Mouse (Mus musculus): ENCODE measurements around the gene Erp29. TPM values are rescaled to one million over a fixed set of nuclear protein-coding genes. Genes with fewer than 3 reads are reported as not detected.

The Erp29 gene
- polyA plus RNA-seq, 1 experiment: 365 TPM

- Histone ChIP-seq H3K4me1 (ENCODE audit: control insufficient read depth, insufficient read depth, low read length) (peaks cover 32% of the 10 kb centered on the region), H3K27ac (ENCODE audit: insufficient read depth, low read depth, low read length) (peak overlapping the region; percentile 67), H3K4me3 (ENCODE audit: insufficient read depth, low read length) (peak overlapping the region; percentile 70)
- TF ChIP-seq POLR2A (IDR thresholded peaks at IDR 0.05; ENCODE audit: borderline replicate concordance, low read depth, low read length) (no peak), CTCF (IDR thresholded peaks at IDR 0.05; ENCODE audit: low read depth, low read length) (no peak)
Measured at GRCm38 (mm10) chr5:121383857-121384756, 68.2 kb downstream of the Erp29 start.

GRCm38 (mm10) chr5:121380692-121381091 is 71.6 kb downstream of the Erp29 start:
- peaks cover 20% of the 10 kb centered on the region for H3K4me1 ChIP-seq (ENCODE audit: control insufficient read depth, insufficient read depth, low read length)
- peak; percentile 14; the same call in 1 of the 2 replicates for TF ChIP-seq CTCF (IDR thresholded peaks at IDR 0.05; ENCODE audit: low read depth, low read length)
- no peak for TF ChIP-seq POLR2A (IDR thresholded peaks at IDR 0.05; ENCODE audit: borderline replicate concordance, low read depth, low read length)
- no peak overlapping the region for H3K27ac ChIP-seq (ENCODE audit: insufficient read depth, low read depth, low read length)
- no peak overlapping the region for H3K4me3 ChIP-seq (ENCODE audit: insufficient read depth, low read length)

GRCm38 (mm10) chr5:121378678-121379256 is 73.5 kb downstream of the Erp29 start:
- TF ChIP-seq CTCF (IDR thresholded peaks at IDR 0.05; ENCODE audit: low read depth, low read length): no peak
- TF ChIP-seq POLR2A (IDR thresholded peaks at IDR 0.05; ENCODE audit: borderline replicate concordance, low read depth, low read length): no peak
- Histone ChIP-seq H3K4me1 (ENCODE audit: control insufficient read depth, insufficient read depth, low read length) (peaks cover 20% of the 10 kb centered on the region), H3K4me3 (ENCODE audit: insufficient read depth, low read length) (no peak overlapping the region), H3K27ac (ENCODE audit: insufficient read depth, low read depth, low read length) (no peak overlapping the region)

Other genes starting within 250 kb of the Erp29 start
- 1,191 and 1,194 TPM in 2 replicates for gene Rpl6, start 248.0 kb downstream of the Erp29 start, polyA plus RNA-seq (2012; ENCODE audit: insufficient read depth, insufficient read length, missing spikeins)
- gene Hectd4, start 232.3 kb downstream of the Erp29 start, polyA plus RNA-seq (2012; ENCODE audit: insufficient read depth, insufficient read length, missing spikeins): 11.5 and 11.7 TPM in 2 replicates
- 233 and 235 TPM in 2 replicates for gene Trafd1, start 66.9 kb downstream of the Erp29 start, polyA plus RNA-seq (2012; ENCODE audit: insufficient read depth, insufficient read length, missing spikeins)
- gene Naa25, start 54.6 kb downstream of the Erp29 start, polyA plus RNA-seq (2012; ENCODE audit: insufficient read depth, insufficient read length, missing spikeins): 9.9 and 14.0 TPM in 2 replicates
- 2.3 and 2.8 TPM in 2 replicates for gene Tmem116, start 613 bp downstream of the Erp29 start, polyA plus RNA-seq (2012; ENCODE audit: insufficient read depth, insufficient read length, missing spikeins)
- gene Adam1b, start 50.9 kb upstream of the Erp29 start, polyA plus RNA-seq (2012; ENCODE audit: insufficient read depth, insufficient read length, missing spikeins): not detected in 2 replicates
- 3.0 and 4.3 TPM in 2 replicates for gene Adam1a, start 93.0 kb upstream of the Erp29 start, polyA plus RNA-seq (2012; ENCODE audit: insufficient read depth, insufficient read length, missing spikeins)
- gene Gm42878, start 93.0 kb upstream of the Erp29 start, polyA plus RNA-seq (2012; ENCODE audit: insufficient read depth, insufficient read length, missing spikeins): not detected in 2 replicates
- 75.7 TPM in 2 replicates for gene Mapkapk5, start 93.4 kb upstream of the Erp29 start, polyA plus RNA-seq (2012; ENCODE audit: insufficient read depth, insufficient read length, missing spikeins)
- gene Aldh2, start 141.3 kb upstream of the Erp29 start, polyA plus RNA-seq (2012; ENCODE audit: insufficient read depth, insufficient read length, missing spikeins): 844 and 895 TPM in 2 replicates
- gene Acad12, start 166.4 kb upstream of the Erp29 start, polyA plus RNA-seq (2012; ENCODE audit: insufficient read depth, insufficient read length, missing spikeins): 8.6 and 9.0 TPM in 2 replicates
- gene Acad10, start 208.0 kb upstream of the Erp29 start, polyA plus RNA-seq (2012; ENCODE audit: insufficient read depth, insufficient read length, missing spikeins): 3.3 and 5.5 TPM in 2 replicates
- gene Brap, start 208.1 kb upstream of the Erp29 start, polyA plus RNA-seq (2012; ENCODE audit: insufficient read depth, insufficient read length, missing spikeins): 37.7 and 41.2 TPM in 2 replicates

Data from bone marrow macrophage, adult 2 months (primary cell).